Mouse (Mus musculus): Measurements from ENCODE around the gene Slc25a14. TPM values are rescaled to one million over a fixed set of nuclear protein-coding genes. Genes with fewer than 3 reads are reported as not detected.
A peak's percentile ranks its signal among the peaks of the same experiment; 100 is the strongest.

Slc25a14 gene
- polyA plus RNA-seq, 1 experiment from 2014 or later, result 8.1 TPM

- Histone ChIP-seq H3K4me2 (replicated peaks; ENCODE audit: low read depth) (no peak overlapping the region), H3K4me1 (replicated peaks; ENCODE audit: control insufficient read depth, insufficient read depth) (no peaks in the 10 kb centered on the region), H3K27me3 (ENCODE audit: control insufficient read depth, insufficient read depth, low read length) (no peaks in the 10 kb centered on the region), H3K4me3 (ENCODE audit: low read depth, low read length) (no peak overlapping the region), H3K36me3 (ENCODE audit: control insufficient read depth, insufficient read depth, low read length) (no peaks in the 10 kb centered on the region), H3K27ac (replicated peaks) (no peak overlapping the region), H3K9ac (ENCODE audit: low read length) (no peak overlapping the region), H3K9me3 (ENCODE audit: control insufficient read depth, low read length) (no peaks in the 10 kb centered on the region)
- 70% methylated on average over 3 of the region's 3 CpGs for WGBS
- DNase-seq (ENCODE audit: low spot score) (no peak), ATAC-seq (ENCODE audit: low FRiP score, low TSS enrichment) (no peak)
- TF ChIP-seq CTCF (IDR thresholded peaks at IDR 0.05; ENCODE audit: low read depth), result peak; percentile 25; the same call in 1 of the 2 replicates
- no peak for TF ChIP-seq EP300 (optimal IDR thresholded peaks at IDR 0.05)
Observed at GRCm38 (mm10) chrX:48669588-48669987, 46.4 kb downstream of the Slc25a14 start.

- DNase-seq (ENCODE audit: low spot score) (no peak), ATAC-seq (ENCODE audit: low FRiP score, low TSS enrichment) (no peak)
- Histone ChIP-seq H3K36me3 (ENCODE audit: control insufficient read depth, insufficient read depth, low read length) (no peaks in the 10 kb centered on the region), H3K9me3 (ENCODE audit: control insufficient read depth, low read length) (no peaks in the 10 kb centered on the region), H3K4me2 (replicated peaks; ENCODE audit: low read depth) (no peak overlapping the region), H3K9ac (ENCODE audit: low read length) (no peak overlapping the region), H3K27me3 (ENCODE audit: control insufficient read depth, insufficient read depth, low read length) (no peaks in the 10 kb centered on the region), H3K27ac (replicated peaks) (no peak overlapping the region), H3K4me1 (replicated peaks; ENCODE audit: control insufficient read depth, insufficient read depth) (no peaks in the 10 kb centered on the region), H3K4me3 (ENCODE audit: low read depth, low read length) (no peak overlapping the region)
- TF ChIP-seq EP300 (optimal IDR thresholded peaks at IDR 0.05), result no peak
- TF ChIP-seq CTCF (IDR thresholded peaks at IDR 0.05; ENCODE audit: low read depth), result no peak
- 47% methylated on average over 3 of the region's 3 CpGs for WGBS
Observed at GRCm38 (mm10) chrX:48671714-48672113, 48.5 kb downstream of the Slc25a14 start.

- WGBS, result 53% methylated on average over 4 of the region's 4 CpGs
Observed at GRCm38 (mm10) chrX:48674171-48674570, 51.0 kb downstream of the Slc25a14 start, which contains the start of gene Gpr119. TSS of gene Gpr119 (minus strand) at chrX:48674478.

GRCm38 (mm10) chrX:48683451-48683850 is 60.2 kb downstream of the Slc25a14 start:
- ATAC-seq (ENCODE audit: low FRiP score, low TSS enrichment) (no peak), DNase-seq (ENCODE audit: low spot score) (peak; percentile 29)
- Histone ChIP-seq H3K27ac (replicated peaks) (no peak overlapping the region), H3K36me3 (ENCODE audit: control insufficient read depth, insufficient read depth, low read length) (no peaks in the 10 kb centered on the region), H3K27me3 (ENCODE audit: control insufficient read depth, insufficient read depth, low read length) (no peaks in the 10 kb centered on the region), H3K4me3 (ENCODE audit: low read depth, low read length) (no peak overlapping the region), H3K9me3 (ENCODE audit: control insufficient read depth, low read length) (no peaks in the 10 kb centered on the region), H3K9ac (ENCODE audit: low read length) (no peak overlapping the region), H3K4me2 (replicated peaks; ENCODE audit: low read depth) (no peak overlapping the region), H3K4me1 (replicated peaks; ENCODE audit: control insufficient read depth, insufficient read depth) (no peaks in the 10 kb centered on the region)
- peak; percentile 75 for TF ChIP-seq CTCF (IDR thresholded peaks at IDR 0.05; ENCODE audit: low read depth)
- TF ChIP-seq EP300 (optimal IDR thresholded peaks at IDR 0.05), result no peak
- WGBS, result 15% methylated on average over 3 of the region's 3 CpGs

More at GRCm38 (mm10) chrX:48674171-48674570, 51.0 kb downstream of the Slc25a14 start, which contains the start of gene Gpr119:
- Histone ChIP-seq H3K9ac (ENCODE audit: low read length) (no peak within 1 kb of the TSS), H3K4me2 (replicated peaks; ENCODE audit: low read depth) (no peak within 1 kb of the TSS), H3K27ac (replicated peaks) (no peak within 1 kb of the TSS), H3K4me1 (replicated peaks; ENCODE audit: control insufficient read depth, insufficient read depth) (no peaks in the 10 kb centered on the region), H3K36me3 (ENCODE audit: control insufficient read depth, insufficient read depth, low read length) (no peaks in the 10 kb centered on the region), H3K4me3 (ENCODE audit: low read depth, low read length) (no peak within 1 kb of the TSS), H3K9me3 (ENCODE audit: control insufficient read depth, low read length) (no peaks in the 10 kb centered on the region), H3K27me3 (ENCODE audit: control insufficient read depth, insufficient read depth, low read length) (no peaks in the 10 kb centered on the region)
- TF ChIP-seq EP300 (optimal IDR thresholded peaks at IDR 0.05) (no peak), CTCF (IDR thresholded peaks at IDR 0.05; ENCODE audit: low read depth) (no peak)
- no peak for ATAC-seq (ENCODE audit: low FRiP score, low TSS enrichment)
- DNase-seq (ENCODE audit: low spot score), result no peak

- no peak for ATAC-seq (ENCODE audit: low FRiP score, low TSS enrichment)
- 75% methylated on average over 5 of the region's 5 CpGs for WGBS
- no peaks in the 10 kb centered on the region for H3K27me3 ChIP-seq (ENCODE audit: control insufficient read depth, insufficient read depth, low read length)
- no peak for DNase-seq (ENCODE audit: low spot score)
- H3K36me3 ChIP-seq (ENCODE audit: control insufficient read depth, insufficient read depth, low read length), result no peaks in the 10 kb centered on the region
- H3K4me2 ChIP-seq (replicated peaks; ENCODE audit: low read depth), result no peak overlapping the region
- no peaks in the 10 kb centered on the region for H3K9me3 ChIP-seq (ENCODE audit: control insufficient read depth, low read length)
- no peak overlapping the region for H3K4me3 ChIP-seq (ENCODE audit: low read depth, low read length)
- TF ChIP-seq EP300 (optimal IDR thresholded peaks at IDR 0.05), result no peak
- TF ChIP-seq CTCF (IDR thresholded peaks at IDR 0.05; ENCODE audit: low read depth), result no peak
- no peaks in the 10 kb centered on the region for H3K4me1 ChIP-seq (replicated peaks; ENCODE audit: control insufficient read depth, insufficient read depth)
- H3K9ac ChIP-seq (ENCODE audit: low read length), result no peak overlapping the region
- H3K27ac ChIP-seq (replicated peaks), result no peak overlapping the region
Observed at GRCm38 (mm10) chrX:48683857-48684256, 60.6 kb downstream of the Slc25a14 start.

- H3K27ac ChIP-seq (replicated peaks), result no peak overlapping the region
- DNase-seq (ENCODE audit: low spot score) (no peak), ATAC-seq (ENCODE audit: low FRiP score, low TSS enrichment) (peak; percentile 35; the same call in 1 of the 2 replicates)
- no peaks in the 10 kb centered on the region for H3K4me1 ChIP-seq (replicated peaks; ENCODE audit: control insufficient read depth, insufficient read depth)
- H3K4me2 ChIP-seq (replicated peaks; ENCODE audit: low read depth), result peak overlapping the region; percentile 45
- H3K9ac ChIP-seq (ENCODE audit: low read length), result no peak overlapping the region
- H3K4me3 ChIP-seq (ENCODE audit: low read depth, low read length), result peak overlapping the region; percentile 57
- no peak for TF ChIP-seq CTCF (IDR thresholded peaks at IDR 0.05; ENCODE audit: low read depth)
- TF ChIP-seq EP300 (optimal IDR thresholded peaks at IDR 0.05), result no peak
- no peaks in the 10 kb centered on the region for H3K27me3 ChIP-seq (ENCODE audit: control insufficient read depth, insufficient read depth, low read length)
- H3K36me3 ChIP-seq (ENCODE audit: control insufficient read depth, insufficient read depth, low read length), result no peaks in the 10 kb centered on the region
- WGBS, result 18% methylated on average over 6 of the region's 6 CpGs
- no peaks in the 10 kb centered on the region for H3K9me3 ChIP-seq (ENCODE audit: control insufficient read depth, low read length)
Observed at GRCm38 (mm10) chrX:48694460-48694859, 71.2 kb downstream of the Slc25a14 start.
